Mouse (Mus musculus): ENCODE measurements at regions not wholly inside any gene's neighbourhood (a gene's known extent, or its start where the extent isn't known, plus 50 kb on each side); places are given as distances from the start of the nearest gene placed in this dataset.

DNA sequence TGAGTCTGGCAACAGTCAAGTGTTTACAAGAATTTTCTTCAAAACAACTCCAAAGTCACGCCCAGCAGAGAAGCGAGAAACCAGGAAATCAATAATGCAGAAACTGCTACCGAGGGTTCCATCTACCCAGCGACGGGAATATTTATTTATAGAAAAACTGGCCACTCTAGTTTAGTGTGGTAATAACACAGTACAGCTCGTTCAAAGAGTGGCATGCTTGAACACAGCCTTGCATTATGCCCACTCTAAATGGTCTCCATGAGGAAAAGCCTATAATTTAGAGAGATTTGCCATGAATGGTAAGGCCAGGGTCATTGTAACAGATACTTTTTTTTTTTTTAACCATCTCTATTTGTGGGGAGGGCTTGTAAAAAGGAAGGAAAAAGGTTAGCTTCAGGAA is 67.8 kb upstream of the Tent5a start:
- ATAC-seq (ENCODE audit: low read depth): no peak
- no peak overlapping the region for H3K27ac ChIP-seq (replicated peaks)
- WGBS: 81% methylated on average over 6 of the region's 6 CpGs

DNA sequence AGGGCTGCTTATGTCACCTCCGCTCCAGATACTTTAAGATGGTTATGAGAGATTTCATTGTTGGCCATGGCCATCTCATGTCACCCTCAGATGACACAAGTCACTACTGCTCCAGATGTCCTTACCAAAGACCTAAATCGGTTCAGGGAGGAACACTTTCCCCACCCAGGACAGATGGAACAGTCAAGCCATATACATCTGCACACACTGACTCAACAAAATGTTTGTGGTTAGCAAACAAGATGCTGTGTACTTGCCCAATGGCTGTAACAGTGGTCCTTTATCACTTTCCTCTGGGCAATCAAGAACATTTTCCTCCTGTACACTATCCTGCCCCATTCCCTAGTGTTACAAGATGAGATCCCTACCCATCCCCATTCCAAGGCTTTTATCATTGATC is 64.1 kb upstream of the Tent5a start:
- Histone ChIP-seq H3K4me2 (no peak overlapping the region), H3K27ac (replicated peaks) (no peak overlapping the region)

More for the DNA sequence above, 67.8 kb upstream of the Tent5a start:
- Histone ChIP-seq H3K9me3 (no peaks in the 10 kb centered on the region), H3K36me3 (no peaks in the 10 kb centered on the region), H3K9ac (no peak overlapping the region), H3K4me3 (no peak overlapping the region), H3K4me2 (no peak overlapping the region), H3K4me1 (replicated peaks) (no peaks in the 10 kb centered on the region), H3K27me3 (no peaks in the 10 kb centered on the region)

GRCm38 (mm10) chr9:85388775-85389393 is 61.7 kb upstream of the Tent5a start:
- ATAC-seq (ENCODE audit: low read depth): no peak
- H3K9me3 ChIP-seq: no peaks in the 10 kb centered on the region
- H3K4me3 ChIP-seq: no peak overlapping the region
- H3K9ac ChIP-seq: no peak overlapping the region
- no peaks in the 10 kb centered on the region for H3K36me3 ChIP-seq
- WGBS: 89% methylated on average over 7 of the region's 7 CpGs
- no peaks in the 10 kb centered on the region for H3K4me1 ChIP-seq (replicated peaks)
- no peaks in the 10 kb centered on the region for H3K27me3 ChIP-seq
- no peak overlapping the region for H3K27ac ChIP-seq (replicated peaks)
- no peak overlapping the region for H3K4me2 ChIP-seq

More for the DNA sequence above, 64.1 kb upstream of the Tent5a start:
- H3K9me3 ChIP-seq: no peaks in the 10 kb centered on the region
- WGBS: 94% methylated on average over 2 of the region's 2 CpGs
- no peaks in the 10 kb centered on the region for H3K27me3 ChIP-seq
- no peak overlapping the region for H3K9ac ChIP-seq
- no peaks in the 10 kb centered on the region for H3K36me3 ChIP-seq
- no peaks in the 10 kb centered on the region for H3K4me1 ChIP-seq (replicated peaks)
- ATAC-seq (ENCODE audit: low read depth): no peak
- H3K4me3 ChIP-seq: no peak overlapping the region

- 89% methylated on average over 2 of the region's 2 CpGs for whole genome bisulfite sequencing
- Histone ChIP-seq H3K9me3 (no peaks in the 10 kb centered on the region), H3K4me1 (replicated peaks) (no peaks in the 10 kb centered on the region), H3K36me3 (no peaks in the 10 kb centered on the region), H3K27ac (replicated peaks) (no peak overlapping the region), H3K4me3 (no peak overlapping the region), H3K9ac (no peak overlapping the region), H3K27me3 (no peaks in the 10 kb centered on the region), H3K4me2 (no peak overlapping the region)
- ATAC-seq (ENCODE audit: low read depth): no peak
These were observed 55.3 kb upstream of the Tent5a start for GRCm38 (mm10) chr9:85382413-85382812.

DNA sequence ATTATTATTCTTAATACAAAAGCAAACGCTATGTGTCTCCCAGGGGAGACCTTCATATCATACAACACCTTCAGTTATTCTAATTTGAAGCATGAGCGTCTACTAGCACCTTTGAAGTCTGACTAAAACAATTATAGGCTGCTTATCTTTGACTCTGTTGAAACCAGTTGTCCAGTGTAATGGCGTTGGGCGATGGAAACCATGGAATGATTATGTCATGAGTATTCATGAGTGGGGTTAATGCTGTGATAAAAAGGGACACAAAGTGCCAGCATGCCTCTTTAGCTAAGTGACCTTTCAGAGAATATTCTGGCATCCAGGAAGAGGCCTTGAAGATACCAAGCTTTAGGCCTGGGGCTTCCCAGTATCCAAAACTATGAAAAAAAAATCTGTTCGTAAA is 53.6 kb upstream of the Tent5a start:
- 85% methylated on average over 5 of the region's 5 CpGs for WGBS

GRCm38 (mm10) chr9:85379135-85379534 is 52.0 kb upstream of the Tent5a start:
- ATAC-seq (ENCODE audit: low read depth): no peak
- H3K4me2 ChIP-seq: no peak overlapping the region
- H3K4me3 ChIP-seq: no peak overlapping the region
- no peaks in the 10 kb centered on the region for H3K27me3 ChIP-seq
- H3K27ac ChIP-seq (replicated peaks): no peak overlapping the region
- no peak overlapping the region for H3K9ac ChIP-seq
- no peaks in the 10 kb centered on the region for H3K36me3 ChIP-seq
- WGBS: 86% methylated on average over 2 of the region's 2 CpGs
- H3K4me1 ChIP-seq (replicated peaks): no peaks in the 10 kb centered on the region
- H3K9me3 ChIP-seq: no peaks in the 10 kb centered on the region

More for the DNA sequence above, 53.6 kb upstream of the Tent5a start:
- no peak for ATAC-seq (ENCODE audit: low read depth)
- Histone ChIP-seq H3K36me3 (no peaks in the 10 kb centered on the region), H3K9me3 (no peaks in the 10 kb centered on the region), H3K9ac (no peak overlapping the region), H3K4me1 (replicated peaks) (no peaks in the 10 kb centered on the region), H3K27ac (replicated peaks) (no peak overlapping the region), H3K4me2 (no peak overlapping the region), H3K27me3 (no peaks in the 10 kb centered on the region), H3K4me3 (no peak overlapping the region)

Measured in neural tube, embryonic 13.5 days (tissue).